Mouse (Mus musculus): ENCODE results near the gene Eif4ebp2.

DNA sequence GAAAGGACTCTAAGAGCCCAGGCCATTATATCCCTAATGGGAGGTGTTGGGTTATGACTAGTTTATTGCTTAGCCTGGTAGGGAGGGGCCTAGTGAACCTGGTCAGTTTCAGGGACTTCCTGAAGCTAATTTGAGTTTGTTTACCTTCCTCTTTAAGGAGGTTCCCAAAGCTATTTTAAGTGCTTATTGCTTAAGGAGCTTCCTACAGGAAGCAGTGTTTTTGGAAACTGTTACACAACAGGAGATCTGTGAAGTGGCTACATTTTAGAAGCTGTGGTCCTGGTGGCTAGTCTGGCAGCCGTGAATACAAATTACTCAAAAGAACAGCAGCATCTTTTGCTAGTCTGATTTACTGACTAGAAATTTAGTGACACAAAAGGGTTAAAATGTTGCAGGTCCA is 21.9 kb upstream of the Eif4ebp2 start:
- TF ChIP-seq CTCF (IDR thresholded peaks at IDR 0.05; ENCODE audit: low read depth) (no peak), EP300 (IDR thresholded peaks at IDR 0.05; ENCODE audit: low read depth) (no peak)
